Mouse (Mus musculus): ENCODE data around the gene Adsl.

Gene Adsl

DNA sequence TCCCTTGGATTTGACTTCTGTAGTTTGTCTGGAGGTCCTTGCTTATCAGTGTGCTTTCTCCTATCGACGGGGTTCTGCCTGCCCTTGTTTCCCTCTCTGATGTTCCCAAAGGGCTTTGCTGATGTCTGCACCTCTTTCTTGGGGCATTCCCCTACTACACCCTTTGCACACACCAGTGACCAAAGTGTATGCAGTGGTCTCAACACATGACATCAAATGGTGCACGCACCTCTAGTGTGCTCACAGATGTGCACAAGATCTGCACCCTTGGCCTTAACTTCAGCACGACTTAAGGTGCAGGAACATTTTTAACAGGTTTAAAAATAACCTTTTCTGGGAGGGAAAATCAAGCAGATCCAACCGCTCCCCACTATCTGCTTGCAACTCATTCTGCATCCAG, 8.9 kb upstream of the Adsl start:
- no peak for DNase-seq (ENCODE audit: low read depth, low spot score)

DNA sequence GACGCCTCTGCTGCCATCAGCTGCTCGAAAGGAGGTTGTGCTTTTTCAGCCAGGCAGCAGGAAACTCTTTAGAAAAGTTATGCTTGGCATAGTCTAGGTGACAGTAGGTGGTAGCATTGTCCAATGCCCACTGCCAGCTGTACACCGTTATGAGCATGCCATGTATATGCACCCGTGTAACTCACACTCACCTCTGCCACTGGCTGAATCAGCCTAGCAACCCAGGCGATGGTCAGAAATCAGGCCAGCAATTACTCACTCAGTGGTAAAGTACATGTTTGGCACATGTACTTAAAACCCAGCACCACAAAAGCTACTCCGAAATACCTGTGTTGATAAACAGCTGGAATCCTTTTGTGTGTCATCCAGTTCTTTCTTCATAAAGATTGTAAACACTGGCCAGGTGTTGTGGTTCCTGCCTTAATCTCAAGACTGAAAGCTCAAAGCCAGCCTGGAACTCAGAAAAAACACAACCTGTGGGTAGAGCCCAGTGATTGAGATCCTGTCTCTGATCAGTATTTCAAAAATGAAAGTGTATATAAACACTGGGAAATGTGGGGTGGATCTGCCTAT, 6.7 kb upstream of the Adsl start:
- no peak for DNase-seq (ENCODE audit: low read depth, low spot score)

GRCm38 (mm10) chr15:80945851-80946250, 2.4 kb upstream of the Adsl start:
- peak; percentile 73 for DNase-seq (ENCODE audit: low read depth, low spot score)

GRCm38 (mm10) chr15:80949431-80949830, 1.1 kb downstream of the Adsl start:
- no peak for DNase-seq (ENCODE audit: low read depth, low spot score)

DNA sequence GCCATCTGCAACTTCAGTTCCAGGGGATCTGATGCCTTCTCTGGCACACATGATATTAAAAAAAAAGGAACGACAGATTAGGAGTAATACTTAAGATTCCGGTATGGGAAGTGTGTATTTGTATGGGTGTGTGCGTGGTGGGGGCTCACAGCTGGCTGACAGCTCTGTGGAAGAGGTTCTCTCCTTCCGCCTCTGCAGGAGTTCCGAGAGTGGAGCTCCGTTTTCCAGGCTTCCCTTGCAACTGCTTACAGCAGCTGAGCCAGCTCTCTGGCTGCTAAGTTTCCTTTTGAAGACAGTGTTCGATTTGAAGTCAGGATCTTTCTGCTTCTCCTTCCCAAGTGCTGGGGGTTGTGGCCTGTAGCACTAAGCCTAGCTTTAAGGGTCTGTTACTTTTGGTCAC, 1.8 kb downstream of the Adsl start:
- no peak for DNase-seq (ENCODE audit: low read depth, low spot score)

DNA sequence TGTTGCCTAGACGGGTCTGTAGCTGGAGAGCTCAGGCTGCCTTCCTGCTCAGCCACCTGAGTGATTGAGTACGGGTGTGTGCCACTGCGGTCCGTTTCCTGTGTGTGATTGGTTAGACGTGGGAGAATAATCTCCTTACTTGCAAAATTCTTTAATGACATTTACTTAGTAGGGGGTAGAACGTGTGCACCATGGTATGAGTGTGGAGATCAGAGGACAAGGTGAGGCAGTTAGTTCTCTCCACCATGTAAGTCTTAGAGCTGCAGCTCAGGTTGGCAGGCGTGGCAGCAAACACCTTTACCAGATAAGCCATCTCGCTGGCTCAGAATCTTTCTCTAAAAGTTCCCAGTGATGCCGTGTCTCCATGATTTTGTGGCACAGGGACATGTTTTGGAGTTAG, 5.7 kb downstream of the Adsl start:
- no peak for DNase-seq (ENCODE audit: low read depth, low spot score)

DNA sequence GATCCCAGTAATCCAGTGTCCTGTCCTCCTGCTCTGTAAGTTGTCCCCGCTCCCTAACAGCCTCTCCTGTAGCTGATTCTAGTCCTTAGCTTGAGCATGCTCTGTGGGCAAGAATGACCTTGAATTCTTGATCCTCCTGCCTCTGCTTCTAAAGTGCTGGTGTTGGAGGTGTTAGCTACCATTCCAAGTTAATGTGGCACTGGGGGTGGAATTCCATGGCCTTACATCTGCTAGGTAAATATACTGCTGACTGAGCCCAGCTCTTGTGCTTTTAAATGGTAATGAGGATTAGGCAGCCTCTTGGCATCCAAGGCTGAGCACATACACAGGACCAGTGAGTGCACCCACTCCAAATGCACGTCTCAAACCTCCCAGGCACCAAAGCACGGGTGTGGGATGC, 6.6 kb downstream of the Adsl start:
- DNase-seq (ENCODE audit: low read depth, low spot score): no peak

GRCm38 (mm10) chr15:80955836-80956438, 7.6 kb downstream of the Adsl start:
- DNase-seq (ENCODE audit: low read depth, low spot score): no peak

DNA sequence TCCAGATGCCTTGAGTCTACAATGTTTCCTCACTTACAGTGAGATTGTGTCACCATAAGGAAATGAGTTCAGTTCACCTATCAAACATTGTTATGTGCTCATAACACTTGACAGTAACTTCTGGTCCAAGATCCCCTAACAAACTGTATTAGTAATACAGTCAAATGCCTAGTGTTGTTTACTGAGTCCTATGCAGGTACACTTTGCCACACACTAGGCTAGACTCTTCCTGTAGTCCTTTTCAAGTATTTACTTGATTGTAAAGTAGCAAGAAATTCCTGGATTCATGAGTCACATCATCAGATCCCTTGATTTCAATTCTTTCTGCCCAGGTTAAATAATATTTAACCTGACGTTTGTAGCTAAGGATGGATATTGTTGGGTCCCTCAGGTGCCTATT, 21.1 kb downstream of the Adsl start:
- DNase-seq (ENCODE audit: low read depth, low spot score): no peak

DNA sequence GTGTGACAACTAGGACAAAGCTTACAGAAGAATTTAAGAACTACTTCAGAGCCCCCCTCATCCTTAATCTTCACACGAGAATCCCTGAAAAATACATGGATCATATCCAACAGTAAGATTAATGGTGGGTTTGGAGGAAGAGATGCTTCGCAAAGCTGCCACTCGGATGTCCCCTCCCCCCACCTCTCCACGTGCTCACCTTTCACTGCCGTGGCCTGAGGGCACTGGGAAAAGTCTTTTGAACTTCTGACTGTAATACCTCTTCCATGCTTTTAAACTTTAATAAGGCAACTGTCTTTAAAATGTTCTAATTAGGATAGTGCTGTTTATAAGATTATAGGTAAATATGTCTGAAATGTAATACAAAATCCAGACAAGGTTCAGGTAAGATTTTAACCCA, 26.0 kb downstream of the Adsl start:
- no peak for DNase-seq (ENCODE audit: low read depth, low spot score)

DNA sequence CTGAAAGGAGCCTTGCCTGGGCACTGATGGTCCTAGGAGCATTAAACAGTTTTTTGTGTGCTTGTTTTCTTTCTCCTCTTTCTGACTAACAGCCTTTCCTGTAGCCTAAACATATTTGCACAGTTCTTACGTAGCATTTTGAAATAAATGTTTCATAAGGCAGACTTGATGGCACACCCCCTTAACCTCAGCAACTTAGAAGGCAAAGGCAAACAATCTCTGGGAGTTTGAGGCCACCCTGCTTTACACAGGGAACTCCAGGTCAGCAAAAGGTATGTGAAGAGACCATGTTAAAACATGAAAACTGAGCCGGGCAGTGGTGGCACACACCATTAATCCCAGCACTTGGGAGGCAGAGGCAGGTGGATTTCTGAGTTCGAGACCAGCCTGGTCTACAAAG, 27.4 kb downstream of the Adsl start:
- DNase-seq (ENCODE audit: low read depth, low spot score): no peak

- peak; percentile 86 for DNase-seq (ENCODE audit: low read depth, low spot score)
Observed at GRCm38 (mm10) chr15:80977620-80978334, 29.5 kb downstream of the Adsl start, which contains the start of gene Sgsm3. Sgsm3 (plus strand) TSS chr15:80977765.

DNA sequence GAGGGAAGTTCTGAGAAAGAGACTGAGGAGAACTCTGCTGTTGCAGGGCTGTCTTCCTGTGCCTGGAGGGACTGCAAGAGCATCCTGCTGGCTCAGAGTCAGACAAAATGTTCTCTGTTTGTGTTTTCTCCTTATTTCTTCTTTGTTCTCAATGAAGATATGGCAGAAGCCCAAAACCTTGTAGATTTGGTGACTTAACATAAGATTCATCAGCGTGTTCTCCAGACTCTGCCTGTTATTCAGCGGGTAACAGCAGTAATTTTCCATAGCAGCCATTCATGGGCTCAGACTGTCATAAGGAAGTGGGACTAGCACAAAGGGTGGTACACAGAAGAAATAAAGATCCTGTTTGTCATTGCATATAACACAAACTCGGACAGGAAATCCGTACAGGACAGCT, 31.3 kb downstream of the Adsl start:
- DNase-seq (ENCODE audit: low read depth, low spot score): no peak

DNA sequence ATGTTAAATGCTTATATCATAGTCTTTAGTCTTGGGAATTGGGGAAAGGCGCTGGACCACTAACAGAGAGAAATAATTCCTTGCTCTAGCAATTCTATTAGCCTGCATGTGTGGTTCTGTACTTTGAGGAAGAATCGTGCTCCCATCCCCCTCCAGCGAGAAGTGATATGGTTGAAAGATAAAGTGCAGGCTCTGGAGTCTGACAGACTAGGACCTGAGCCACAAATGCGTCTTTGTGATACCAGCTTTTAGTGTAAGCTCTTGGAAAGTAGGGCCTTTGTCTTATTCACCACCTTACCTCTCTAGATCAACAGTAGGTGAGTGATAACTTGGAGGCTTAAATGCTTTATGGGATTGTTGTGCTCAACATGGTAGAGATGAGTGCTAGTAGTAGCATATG, 32.9 kb downstream of the Adsl start:
- DNase-seq (ENCODE audit: low read depth, low spot score): no peak

DNA sequence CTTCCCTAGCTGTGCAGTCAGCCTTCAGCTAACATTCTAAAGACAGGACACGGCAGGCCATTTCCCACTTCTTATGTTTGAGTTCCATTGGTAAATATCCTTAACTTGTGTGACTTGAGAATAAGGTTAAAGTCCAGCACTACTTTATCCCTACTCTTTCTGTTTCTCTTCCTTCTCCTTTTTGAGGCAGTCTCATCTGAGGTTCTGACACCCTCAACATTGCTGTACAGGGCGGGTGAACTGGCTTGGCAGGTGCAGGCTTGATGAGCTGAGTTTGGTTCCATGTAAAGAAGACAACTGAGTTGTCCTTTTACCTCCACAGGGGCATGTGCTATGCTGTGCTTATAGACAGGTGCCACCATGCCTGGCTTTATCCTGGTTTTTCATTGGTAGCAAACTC, 35.0 kb downstream of the Adsl start:
- DNase-seq (ENCODE audit: low read depth, low spot score): no peak

- DNase-seq (ENCODE audit: low read depth, low spot score): no peak
Observed at GRCm38 (mm10) chr15:80988331-80988730, 40.0 kb downstream of the Adsl start.

DNA sequence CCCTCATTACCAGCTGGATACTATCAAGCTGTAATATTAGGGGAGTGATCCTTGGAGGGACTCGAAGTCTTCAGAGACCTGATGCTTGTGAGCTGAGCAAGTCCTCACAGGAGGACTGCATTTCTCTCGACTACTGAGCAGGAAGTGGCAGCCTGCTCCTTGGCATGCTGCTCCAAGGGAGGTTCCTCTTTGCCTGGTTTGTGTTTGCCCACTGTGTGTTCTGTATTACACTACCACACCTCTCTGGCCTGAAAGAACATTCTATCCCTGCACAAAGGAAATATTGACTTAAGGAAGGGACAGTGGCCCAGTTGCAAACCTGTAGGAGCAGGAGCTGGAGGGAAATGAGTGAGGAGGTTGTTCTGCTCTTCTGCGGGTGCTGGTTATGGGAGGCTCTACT, 41.4 kb downstream of the Adsl start:
- DNase-seq (ENCODE audit: low read depth, low spot score): no peak

DNA sequence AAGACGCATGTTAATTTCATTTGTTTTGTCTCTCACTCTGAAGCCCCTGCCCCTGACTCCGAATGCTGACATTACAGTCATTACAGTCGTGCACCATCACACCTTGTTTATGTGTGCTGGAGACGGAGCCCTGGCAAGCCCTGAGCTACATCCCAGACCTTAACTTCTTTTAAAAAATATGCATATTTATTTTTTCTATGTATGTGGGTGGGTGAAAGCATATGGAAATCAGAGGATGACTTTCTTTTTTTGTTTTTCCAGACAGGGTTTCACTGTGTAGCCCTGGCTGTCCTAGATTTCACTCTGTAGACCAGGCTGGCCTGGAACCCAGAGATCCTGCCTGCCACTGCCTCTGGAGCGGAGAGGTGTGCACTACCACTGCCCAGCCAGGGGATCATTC, 46.7 kb downstream of the Adsl start:
- DNase-seq (ENCODE audit: low read depth, low spot score): no peak

GRCm38 (mm10) chr15:80996090-80996835, 48.0 kb downstream of the Adsl start:
- no peak for DNase-seq (ENCODE audit: low read depth, low spot score)

GRCm38 (mm10) chr15:80997077-80997476, 48.8 kb downstream of the Adsl start:
- no peak for DNase-seq (ENCODE audit: low read depth, low spot score)

GRCm38 (mm10) chr15:81000419-81001138, 52.3 kb downstream of the Adsl start:
- DNase-seq (ENCODE audit: low read depth, low spot score): no peak

Measured in CD4-positive helper T cell, adult 2 months (primary cell).